Mouse (Mus musculus) midbrain, embryonic 13.5 days (tissue): ENCODE data around the gene Amotl2. TPM values are rescaled to one million over a fixed set of nuclear protein-coding genes. Genes with fewer than 3 reads are reported as not detected.

Experiments
- ATAC-seq: fragments of 200-750 bp; cut with Nextera tagmentation; 2 replicates; pipeline ENCODE4 v1.8.0; 2017; ENCODE audit warnings: mild to moderate bottlenecking, moderate TSS enrichment, moderate library complexity
- H3K27ac ChIP-seq: fragments of 300-500 bp; sonication (generic); 2 replicates; pipeline ENCODE4 v1.5.1; 2015; ENCODE audit warnings: inconsistent platforms, mild to moderate bottlenecking, moderate library complexity
- H3K27me3 ChIP-seq: fragments of 300-500 bp; sonication (generic); 2 replicates; pipeline ENCODE4 v1.6.1; 2015; ENCODE audit warnings: mild to moderate bottlenecking, inconsistent platforms
- H3K36me3 ChIP-seq: fragments of 300-500 bp; sonication (generic); 2 replicates; pipeline ENCODE4 v1.6.1; 2015; ENCODE audit warnings: mild to moderate bottlenecking, inconsistent platforms
- H3K4me1 ChIP-seq: fragments of 300-500 bp; sonication (generic); replicated peaks from 2 replicates; pipeline ENCODE4 v1.6.1; 2015; ENCODE audit warnings: inconsistent platforms
- H3K4me2 ChIP-seq: fragments of 300-500 bp; sonication (generic); replicated peaks from 2 replicates; pipeline ENCODE4 v1.6.1; 2015; ENCODE audit warnings: moderate library complexity, mild to moderate bottlenecking, inconsistent platforms
- H3K4me3 ChIP-seq: fragments of 300-500 bp; sonication (generic); replicated peaks from 2 replicates; pipeline ENCODE4 v1.5.1; 2015; ENCODE audit warnings: mild to moderate bottlenecking, inconsistent platforms
- H3K9ac ChIP-seq: fragments of 300-500 bp; sonication (generic); replicated peaks from 2 replicates; pipeline ENCODE4 v1.6.1; 2015; ENCODE audit warnings: mild to moderate bottlenecking, inconsistent platforms
- H3K9me3 ChIP-seq: fragments of 300-500 bp; sonication (generic); 2 replicates; pipeline ENCODE4 v1.6.1; 2016; ENCODE audit warnings: mild to moderate bottlenecking, inconsistent platforms
- WGBS: fragments of 180-500 bp; shearing (Covaris S2); methylation state at CpG from one replicate; pipeline ENCODE4 v1.1.7; 2015; 5-methylcytosine and 5-hydroxymethylcytosine counted together
- polyA plus RNA-seq: library from polyadenylated mRNA; unstranded; fragments of >200 nt; fragmentation: Nextera tagmentation; extraction: Ambion mirVana; gene quantifications from 2 replicates; pipeline ENCODE4 v1.2.1, GENCODE M21; 2015

The Amotl2 gene
- polyA plus RNA-seq, 1 experiment from 2014 or later: 80.6 TPM

- 84% methylated on average over 3 of the region's 3 CpGs for WGBS
- Histone ChIP-seq H3K27ac (no peak overlapping the region), H3K9me3 (no peaks in the 10 kb centered on the region), H3K36me3 (no peaks in the 10 kb centered on the region), H3K4me3 (no peak overlapping the region), H3K4me1 (peaks cover 5% of the 10 kb centered on the region), H3K9ac (no peak overlapping the region), H3K27me3 (no peaks in the 10 kb centered on the region; the same call in 1 of the 2 replicates), H3K4me2 (no peak overlapping the region)
- no peak for ATAC-seq
Observed at GRCm38 (mm10) chr9:102766741-102767140, 50.3 kb downstream of the Amotl2 start.

DNA sequence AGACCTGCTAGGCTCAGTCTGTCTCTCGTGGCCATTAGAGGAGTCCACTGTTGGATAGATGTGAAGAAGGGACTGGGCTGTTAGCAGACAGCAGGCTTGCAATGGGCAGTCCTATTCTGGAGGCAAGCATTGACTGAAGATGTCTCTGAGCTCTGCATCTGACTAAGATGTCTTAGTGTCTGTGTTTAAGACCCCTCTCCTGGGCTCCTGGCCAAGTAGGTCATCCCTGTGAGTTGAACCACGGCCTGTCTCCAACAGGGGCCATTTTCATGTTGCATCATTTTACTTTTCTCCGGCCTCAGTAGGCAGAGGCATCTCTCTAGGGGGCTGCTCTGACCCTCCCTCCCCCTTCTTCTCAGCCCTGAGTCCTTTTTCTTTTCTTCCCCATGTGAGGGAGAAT is 52.8 kb downstream of the Amotl2 start:
- Histone ChIP-seq H3K9ac (no peak overlapping the region), H3K4me3 (no peak overlapping the region), H3K27me3 (no peaks in the 10 kb centered on the region; the same call in 1 of the 2 replicates), H3K27ac (no peak overlapping the region), H3K4me2 (no peak overlapping the region), H3K36me3 (no peaks in the 10 kb centered on the region), H3K9me3 (no peaks in the 10 kb centered on the region), H3K4me1 (peaks cover 5% of the 10 kb centered on the region)
- 44% methylated on average over 3 of the region's 3 CpGs for WGBS
- ATAC-seq: no peak

DNA sequence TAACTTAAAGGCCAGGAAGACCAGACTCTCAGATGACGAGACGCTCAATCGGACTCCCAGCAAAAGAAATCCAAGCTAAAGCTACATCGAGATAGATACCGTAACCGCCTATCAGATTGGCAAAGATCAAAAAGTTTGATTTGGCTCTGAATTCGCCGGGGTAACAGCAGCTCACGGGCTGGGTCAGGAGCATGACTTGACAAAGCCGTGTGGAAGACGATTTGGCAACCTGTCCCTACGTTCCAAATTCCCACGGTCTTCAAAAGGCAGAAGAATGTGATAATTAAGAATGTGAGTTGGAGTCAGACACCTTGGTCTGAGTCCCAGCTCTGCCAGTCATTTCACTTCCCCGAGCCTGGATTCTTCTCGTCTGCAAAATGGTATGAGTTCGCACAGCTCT is 53.7 kb downstream of the Amotl2 start:
- Histone ChIP-seq H3K27ac (no peak overlapping the region), H3K4me1 (peaks cover 5% of the 10 kb centered on the region), H3K9ac (no peak overlapping the region), H3K27me3 (no peaks in the 10 kb centered on the region; the same call in 1 of the 2 replicates), H3K9me3 (no peaks in the 10 kb centered on the region), H3K4me3 (no peak overlapping the region), H3K4me2 (no peak overlapping the region), H3K36me3 (no peaks in the 10 kb centered on the region)
- 84% methylated on average over 16 of the region's 16 CpGs for whole genome bisulfite sequencing
- ATAC-seq: no peak

DNA sequence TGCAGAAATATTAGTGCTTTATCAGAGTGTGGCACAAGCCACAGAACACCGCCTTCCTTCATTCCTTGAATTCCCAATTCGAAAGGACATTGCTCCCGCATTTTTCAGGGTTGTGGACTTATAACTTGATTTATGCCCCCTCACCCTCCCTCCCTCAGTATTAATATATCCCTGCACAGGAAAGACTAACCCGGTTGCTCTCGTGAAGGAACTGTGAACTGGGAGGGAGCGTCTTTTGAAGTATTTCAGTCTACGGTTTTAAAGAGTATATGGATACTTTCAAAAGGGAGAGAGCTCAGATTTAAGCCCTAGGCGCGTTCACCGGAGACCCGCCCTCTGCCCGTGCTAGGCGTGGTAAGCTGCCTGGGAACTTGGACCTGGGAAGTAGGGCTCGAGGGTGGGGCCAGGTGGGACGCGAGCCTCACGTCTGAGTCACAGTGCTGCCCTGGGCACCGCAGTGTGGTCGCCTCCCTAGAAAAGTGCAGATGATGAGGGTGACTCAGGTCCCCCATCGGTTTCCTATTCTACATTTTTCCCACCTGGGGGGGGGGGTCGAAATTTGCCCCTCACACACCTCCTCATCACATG is 54.9 kb downstream of the Amotl2 start:
- Histone ChIP-seq H3K27ac (no peak overlapping the region), H3K4me2 (no peak overlapping the region), H3K4me1 (peaks cover 5% of the 10 kb centered on the region), H3K9ac (no peak overlapping the region), H3K4me3 (no peak overlapping the region), H3K36me3 (no peaks in the 10 kb centered on the region), H3K27me3 (no peaks in the 10 kb centered on the region; the same call in 1 of the 2 replicates), H3K9me3 (no peaks in the 10 kb centered on the region)
- ATAC-seq: 0 out of 2 replicates have a peak, but pooled peaks have one; percentile 40
- WGBS: 46% methylated on average over 21 of the region's 21 CpGs

GRCm38 (mm10) chr9:102777631-102778591 is 61.4 kb downstream of the Amotl2 start:
- no peak overlapping the region for H3K4me3 ChIP-seq
- 0 out of 2 replicates have a peak, but pooled peaks cover 5% of the 10 kb centered on the region for H3K27me3 ChIP-seq
- WGBS: 68% methylated on average over 18 of the region's 18 CpGs
- no peak overlapping the region for H3K27ac ChIP-seq
- H3K9ac ChIP-seq: no peak overlapping the region
- ATAC-seq: no peak
- 0 out of 2 replicates have a peak, but pooled peaks cover 6% of the 10 kb centered on the region for H3K4me1 ChIP-seq
- H3K4me2 ChIP-seq: no peak overlapping the region
- no peaks in the 10 kb centered on the region for H3K36me3 ChIP-seq
- no peaks in the 10 kb centered on the region for H3K9me3 ChIP-seq

- Histone ChIP-seq H3K9me3 (no peaks in the 10 kb centered on the region), H3K27ac (no peak overlapping the region), H3K9ac (no peak overlapping the region), H3K4me3 (no peak overlapping the region), H3K27me3 (0 out of 2 replicates have a peak, but pooled peaks cover 5% of the 10 kb centered on the region), H3K36me3 (no peaks in the 10 kb centered on the region), H3K4me2 (no peak overlapping the region), H3K4me1 (0 out of 2 replicates have a peak, but pooled peaks cover 11% of the 10 kb centered on the region)
- ATAC-seq: peak; percentile 69; the same call in 1 of the 2 replicates
- WGBS: 6% methylated on average over 15 of the region's 15 CpGs
Observed at GRCm38 (mm10) chr9:102779493-102779892, 63.0 kb downstream of the Amotl2 start.

Other genes with a start within 250 kb of the Amotl2 start
- gene Ky, start 210.9 kb upstream of the Amotl2 start, polyA plus RNA-seq: 0.17 and 0.32 TPM in 2 replicates
- 179 and 203 TPM in 2 replicates for gene Anapc13, start 90.4 kb upstream of the Amotl2 start, polyA plus RNA-seq
- 48.3 and 51.6 TPM in 2 replicates for gene Cep63, start 90.1 kb upstream of the Amotl2 start, polyA plus RNA-seq
- 10.8 and 14.5 TPM in 2 replicates for gene Ryk, start 118.2 kb downstream of the Amotl2 start, polyA plus RNA-seq